Mouse (Mus musculus): Measurements from ENCODE around the gene Fam107b. TPM values are rescaled to one million over a fixed set of nuclear protein-coding genes. Genes with fewer than 3 reads are reported as not detected.
"Not testable (repeated sequence)": the region's sequence is repeated elsewhere in the genome, so short reads cannot be mapped to it uniquely, and the experiment has no call there.

Fam107b gene
- total RNA-seq, 4 experiments from 2014 or later: 0.94 to 3.6 (median 1.3) TPM

DNA sequence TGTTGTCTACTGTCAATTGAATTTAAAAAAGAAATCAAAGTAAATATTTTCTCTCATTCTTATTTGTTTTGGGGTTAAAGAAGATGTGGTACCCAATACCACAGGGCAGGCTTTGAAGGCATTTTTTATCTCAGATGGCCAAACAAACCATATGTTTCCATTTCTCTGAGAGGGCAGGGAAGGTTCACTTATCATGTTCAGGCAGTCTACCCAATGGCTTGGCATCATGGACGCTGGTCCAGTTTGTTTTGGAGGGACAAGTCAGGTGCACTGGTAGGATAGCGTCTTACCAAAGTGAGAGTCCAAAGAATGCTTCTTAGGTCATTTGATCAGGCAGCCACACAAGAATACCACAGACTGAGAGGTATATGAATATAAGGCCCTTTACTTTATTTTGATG is 139.6 kb downstream of the Fam107b start:
- no peak for DNase-seq (ENCODE audit: low spot score in 2 of 2)

DNA sequence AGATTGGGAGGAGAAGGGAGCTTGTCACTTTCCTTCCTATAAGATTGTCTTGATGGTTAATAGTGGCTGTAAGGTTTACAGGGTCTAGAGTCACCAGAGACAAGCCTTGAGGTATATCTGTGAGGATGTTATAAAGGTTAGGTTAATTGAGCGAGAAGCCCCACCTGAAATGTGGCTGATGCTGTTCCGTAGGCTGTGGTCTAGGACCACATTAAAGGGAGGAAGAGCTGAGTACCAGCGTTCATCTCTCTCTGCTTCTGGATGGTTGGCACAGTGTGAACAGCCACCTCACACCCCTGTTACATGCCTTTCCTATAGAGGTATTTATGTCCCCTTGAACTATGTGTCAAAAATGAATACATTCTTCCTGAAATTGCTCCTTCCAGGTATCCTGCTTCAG is 140.2 kb downstream of the Fam107b start:
- DNase-seq (ENCODE audit: low spot score in 2 of 2): no peak

DNA sequence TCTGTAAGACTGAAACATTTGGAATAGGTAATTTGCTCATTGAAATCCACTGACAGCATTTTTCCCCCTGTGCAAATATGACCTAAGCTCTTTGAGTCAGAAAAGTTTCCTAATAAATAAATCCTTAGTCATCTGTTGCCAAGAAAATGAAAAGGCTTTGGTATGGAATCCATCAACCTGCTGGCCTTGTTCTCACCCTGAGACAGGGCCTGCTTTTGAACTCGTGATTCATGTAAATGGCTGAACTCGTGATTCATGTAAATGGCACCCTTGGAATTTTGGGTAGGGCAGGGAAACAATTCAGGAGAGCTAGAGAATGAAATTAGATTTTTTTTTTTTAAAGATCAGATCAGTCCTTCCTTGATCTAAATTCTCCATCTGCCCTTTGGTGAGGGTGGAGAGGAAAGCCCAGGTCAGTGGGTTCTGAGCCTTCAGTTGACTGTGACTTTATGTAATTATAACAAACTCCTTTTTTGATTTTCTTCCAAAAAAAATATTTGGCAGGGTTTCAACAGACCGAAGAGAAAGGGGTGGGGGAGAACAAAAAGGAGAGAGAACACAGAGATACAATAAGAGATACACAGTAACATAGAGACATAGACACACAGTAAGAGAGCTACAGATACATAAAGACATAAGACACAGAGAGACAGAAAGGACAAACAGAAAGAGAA is 142.2 kb downstream of the Fam107b start:
- no peak for DNase-seq (ENCODE audit: low spot score in 2 of 2)

DNA sequence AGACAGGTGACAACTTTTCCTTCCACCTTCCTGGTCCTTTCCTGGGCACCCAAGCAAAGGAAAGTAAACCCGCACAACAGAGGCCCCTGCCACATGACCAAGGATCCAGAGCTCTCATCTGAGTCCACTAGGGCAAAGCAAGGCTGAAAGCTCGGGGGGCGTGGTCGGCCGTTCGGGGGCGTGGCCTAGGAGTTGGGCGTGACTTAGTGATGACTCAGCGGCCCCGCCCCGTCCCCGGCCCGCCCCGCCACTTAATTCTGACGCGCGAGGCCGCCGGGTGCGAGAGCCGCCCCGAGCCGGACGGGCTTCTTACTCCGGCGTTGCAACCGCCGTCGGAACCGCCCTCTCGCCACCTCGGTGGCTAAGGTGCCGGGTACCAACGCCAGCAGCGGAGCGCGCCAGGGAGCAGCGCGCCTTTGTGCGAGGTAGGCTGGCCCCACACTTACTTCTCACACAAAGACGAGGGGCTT is 143.0 kb downstream of the Fam107b start:
- DNase-seq (ENCODE audit: low spot score in 2 of 2): peak; percentile 88 to 89

DNA sequence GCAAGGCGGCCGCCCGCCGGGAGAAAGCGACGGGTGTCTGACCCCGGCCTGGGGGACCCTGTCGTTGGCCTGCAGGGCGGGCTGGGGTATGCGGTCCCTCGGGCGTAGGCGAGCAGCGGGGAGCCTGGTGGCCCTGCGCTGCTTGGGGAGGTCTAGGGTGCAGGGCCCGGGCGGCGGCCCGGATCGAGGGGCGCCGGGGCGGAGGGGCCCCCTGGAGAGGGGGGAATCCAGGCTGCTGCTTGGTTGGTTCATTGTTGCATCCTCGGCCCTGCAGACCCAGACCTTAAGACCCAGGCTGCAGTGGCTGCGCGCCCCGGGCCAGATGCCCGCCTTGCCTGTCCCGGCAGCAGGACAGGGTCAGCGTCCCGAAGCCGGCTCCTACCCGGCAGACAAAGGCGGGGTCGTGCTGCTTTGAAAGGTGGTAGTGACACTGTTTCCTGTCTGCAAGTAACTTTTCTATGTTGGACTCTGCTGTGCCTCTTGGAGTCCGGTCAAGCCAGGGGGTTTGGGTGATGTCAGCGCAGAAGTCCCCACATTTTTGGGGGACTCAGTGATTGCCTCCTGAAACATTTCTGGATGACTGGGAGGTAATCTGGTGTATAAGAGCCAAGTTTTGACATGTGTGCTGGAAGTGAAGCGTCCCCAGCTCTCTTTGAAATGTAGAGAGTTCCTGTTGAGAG is 143.5 kb downstream of the Fam107b start:
- DNase-seq (ENCODE audit: low spot score in 2 of 2): peak in 1 of 2 experiments; percentile 6

GRCm38 (mm10) chr2:3714511-3714910 is 144.2 kb downstream of the Fam107b start:
- DNase-seq (ENCODE audit: low spot score in 2 of 2): no peak

DNA sequence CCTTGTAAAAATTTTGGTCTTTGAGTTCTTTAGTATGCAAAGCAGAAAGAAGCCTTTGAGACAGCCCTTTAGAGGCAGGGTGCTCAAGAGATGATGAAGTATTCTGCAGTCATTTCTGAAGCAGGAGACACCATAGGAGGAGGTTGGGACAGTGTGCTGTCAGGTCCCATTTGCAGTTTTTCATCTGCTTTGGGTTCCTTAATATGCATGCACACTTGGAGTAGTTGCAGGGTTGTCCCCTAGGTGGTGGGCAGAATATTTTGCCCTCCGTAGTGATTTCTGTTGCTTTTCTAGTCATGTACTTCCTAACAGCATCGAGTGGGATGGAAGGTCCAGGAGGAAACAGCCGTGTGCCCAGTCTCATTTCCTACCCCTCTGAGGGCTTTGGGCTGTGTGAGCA is 145.1 kb downstream of the Fam107b start:
- no peak for DNase-seq (ENCODE audit: low spot score in 2 of 2)

DNA sequence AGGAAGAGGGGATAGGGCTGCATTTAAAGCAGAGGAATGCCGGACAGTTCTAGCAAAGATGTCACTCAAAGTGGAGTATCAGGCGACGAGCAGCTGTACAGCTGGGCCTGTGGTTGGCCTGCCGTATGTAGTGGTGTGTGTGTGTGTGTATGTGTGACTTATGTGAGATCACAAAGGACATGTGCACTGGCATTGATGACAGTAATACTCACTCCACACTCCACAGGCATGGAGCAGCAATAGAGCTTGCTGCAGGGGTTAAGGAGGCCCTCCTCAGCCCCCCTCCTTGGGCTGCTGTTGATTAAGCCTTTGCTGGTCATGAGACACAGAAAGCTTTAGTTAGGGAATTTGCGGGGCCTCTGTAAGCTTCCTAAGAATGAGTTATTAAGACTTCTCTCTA is 147.0 kb downstream of the Fam107b start:
- no peak for DNase-seq (ENCODE audit: low spot score in 2 of 2)

DNA sequence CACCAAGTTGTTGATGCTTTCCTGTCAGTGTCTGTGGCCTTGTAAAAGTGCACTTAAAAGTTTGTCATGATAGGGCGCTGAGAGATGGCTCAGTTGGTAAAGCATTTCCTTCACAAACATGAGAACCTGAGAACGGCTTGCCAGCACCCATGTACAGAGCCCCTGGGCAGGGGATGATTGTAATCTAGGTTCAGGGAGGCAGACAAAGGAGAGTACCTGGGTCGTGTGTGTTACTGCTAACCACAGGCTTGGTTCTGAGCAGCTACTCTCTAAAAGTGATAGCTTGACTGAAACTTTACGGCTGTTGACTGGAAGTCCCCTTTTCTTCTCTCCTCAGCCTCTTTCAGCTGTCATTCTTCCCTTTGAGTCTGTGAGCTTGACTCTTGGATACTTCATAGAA is 147.6 kb downstream of the Fam107b start:
- no peak for DNase-seq (ENCODE audit: low spot score in 2 of 2)

- not testable (repeated sequence) for DNase-seq (ENCODE audit: low spot score in 2 of 2)
These were observed 149.3 kb downstream of the Fam107b start for GRCm38 (mm10) chr2:3719436-3720121.

DNA sequence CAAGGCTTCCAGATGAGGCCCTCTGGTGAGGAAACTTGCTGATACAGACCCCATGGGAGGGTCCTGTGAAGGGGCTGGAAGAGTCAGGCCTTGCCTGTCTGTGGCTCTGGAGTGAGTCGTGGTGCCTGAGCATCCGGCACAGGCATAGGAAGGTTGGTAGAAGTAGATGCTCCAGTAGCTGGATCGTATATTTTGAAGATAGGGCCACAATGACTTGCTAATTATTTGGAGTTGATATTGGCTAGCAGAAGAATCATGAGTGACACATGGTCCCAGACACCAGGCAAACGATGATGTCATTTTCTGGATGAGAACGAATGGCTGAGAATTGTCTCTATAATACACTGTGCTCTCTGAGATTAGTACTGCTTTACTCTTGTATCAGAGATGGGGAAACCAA is 150.8 kb downstream of the Fam107b start:
- DNase-seq (ENCODE audit: low spot score in 2 of 2): no peak

DNA sequence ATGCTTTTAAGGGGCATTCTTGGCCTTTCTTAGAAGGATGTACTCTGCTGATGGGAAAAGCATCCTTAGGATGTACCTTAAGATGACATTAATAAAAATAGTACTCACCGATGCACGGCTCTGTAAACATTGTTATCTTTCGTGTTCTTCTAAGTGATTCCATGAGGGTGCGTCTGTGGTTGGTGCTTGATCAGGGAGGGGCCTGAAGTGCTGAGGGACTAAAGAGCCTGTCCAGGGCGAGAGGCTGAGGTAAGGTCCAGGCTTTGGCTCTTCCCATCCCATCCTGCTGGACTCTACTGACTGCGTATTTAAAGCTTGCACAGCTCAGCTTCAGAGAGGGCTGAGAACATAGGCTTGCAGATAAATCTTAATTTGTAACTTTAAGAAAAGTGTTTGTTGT is 151.7 kb downstream of the Fam107b start:
- DNase-seq (ENCODE audit: low spot score in 2 of 2): no peak

GRCm38 (mm10) chr2:3723391-3724106 is 153.3 kb downstream of the Fam107b start:
- DNase-seq (ENCODE audit: low spot score in 2 of 2): no peak

- no peak for DNase-seq (ENCODE audit: low spot score in 2 of 2)
These were observed 156.3 kb downstream of the Fam107b start for GRCm38 (mm10) chr2:3726501-3727078.

DNA sequence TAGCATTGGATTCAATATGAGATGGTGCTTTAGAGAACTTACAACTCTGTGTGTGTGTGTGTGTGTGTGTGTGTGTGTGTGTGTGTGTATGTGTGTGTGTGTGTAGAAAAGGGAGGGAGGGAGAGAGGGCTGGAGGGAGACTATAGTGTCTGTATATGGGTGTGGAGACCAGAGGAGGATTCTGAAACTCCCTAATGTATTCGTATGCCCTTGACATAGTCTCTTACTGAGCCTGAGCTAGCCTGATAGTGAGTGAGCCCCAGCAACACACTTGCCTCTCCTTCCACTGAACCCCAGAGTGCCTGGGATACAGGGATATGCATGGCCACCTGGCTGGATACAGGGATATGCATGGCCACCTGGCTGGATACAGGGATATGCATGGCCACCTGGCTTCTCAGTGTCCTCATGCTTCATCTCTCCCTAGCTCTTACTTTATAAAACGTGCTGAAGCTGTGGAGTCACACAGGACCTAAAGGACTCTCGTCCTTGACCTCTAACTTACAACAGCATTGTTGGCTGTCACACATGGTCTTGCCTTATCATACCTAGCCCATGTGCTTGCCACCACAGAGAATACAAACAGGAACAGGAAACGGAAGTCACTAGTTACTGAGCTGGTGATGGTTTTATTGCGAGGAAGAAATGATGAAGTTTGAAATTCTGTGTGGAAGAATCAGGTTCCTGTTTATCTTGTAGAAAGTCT is 157.1 kb downstream of the Fam107b start:
- DNase-seq (ENCODE audit: low spot score in 2 of 2): no peak

- DNase-seq (ENCODE audit: low spot score in 2 of 2): no peak
These were observed 157.8 kb downstream of the Fam107b start for GRCm38 (mm10) chr2:3728090-3728489.

DNA sequence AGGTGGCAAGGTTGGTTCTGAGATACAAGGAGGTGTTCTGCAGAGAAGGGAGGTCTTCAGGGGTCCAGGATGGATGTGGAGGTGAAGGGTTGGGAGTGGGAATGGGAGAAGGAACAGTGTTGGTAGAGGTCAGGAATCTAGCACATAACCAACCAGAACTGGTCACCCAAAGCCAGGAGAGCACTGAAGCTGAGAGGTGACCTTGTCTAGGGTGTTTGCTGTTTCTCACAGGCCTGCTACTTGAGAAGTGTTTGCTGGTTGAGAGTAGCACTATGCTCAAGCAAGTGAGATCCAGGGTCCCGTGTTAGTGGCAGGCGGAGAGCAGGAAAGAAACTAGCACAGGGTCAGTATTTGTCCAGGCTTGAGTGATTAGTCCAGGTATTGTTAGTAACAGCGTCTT is 159.3 kb downstream of the Fam107b start:
- no peak for DNase-seq (ENCODE audit: low spot score in 2 of 2)

DNA sequence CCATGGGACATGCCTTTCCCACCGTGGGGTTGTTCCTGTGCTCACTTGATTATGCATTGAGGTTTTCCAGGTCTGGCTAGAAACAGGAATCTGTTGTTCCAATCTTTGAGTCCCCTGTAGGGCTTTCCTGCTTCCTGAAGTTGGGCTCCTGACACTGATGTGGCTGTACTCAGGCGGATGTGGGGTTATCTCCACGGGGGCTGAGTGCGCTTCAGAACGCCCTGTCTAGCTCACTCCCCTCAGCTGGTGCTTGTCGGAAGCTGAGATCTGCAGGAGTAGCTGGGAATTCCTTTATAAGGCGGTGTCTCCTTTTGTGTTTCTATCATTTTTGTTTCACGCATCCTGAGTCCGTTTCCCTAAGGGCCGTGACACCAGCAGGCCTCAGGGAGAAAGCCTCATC is 160.5 kb downstream of the Fam107b start:
- DNase-seq (ENCODE audit: low spot score in 2 of 2): no peak

GRCm38 (mm10) chr2:3731316-3732015 is 161.2 kb downstream of the Fam107b start:
- no peak for DNase-seq (ENCODE audit: low spot score in 2 of 2)

Measured in gastrocnemius, adult 8-10 months (tissue).